Mouse (Mus musculus): ENCODE data around the gene Srp68.
"Not testable (repeated sequence)": the region's sequence is repeated elsewhere in the genome, so short reads cannot be mapped to it uniquely, and the experiment has no call there.

Srp68 gene

GRCm38 (mm10) chr11:116282912-116283521, 9.0 kb upstream of the Srp68 start:
- DNase-seq (ENCODE audit: low read depth, low spot score), result no peak

DNA sequence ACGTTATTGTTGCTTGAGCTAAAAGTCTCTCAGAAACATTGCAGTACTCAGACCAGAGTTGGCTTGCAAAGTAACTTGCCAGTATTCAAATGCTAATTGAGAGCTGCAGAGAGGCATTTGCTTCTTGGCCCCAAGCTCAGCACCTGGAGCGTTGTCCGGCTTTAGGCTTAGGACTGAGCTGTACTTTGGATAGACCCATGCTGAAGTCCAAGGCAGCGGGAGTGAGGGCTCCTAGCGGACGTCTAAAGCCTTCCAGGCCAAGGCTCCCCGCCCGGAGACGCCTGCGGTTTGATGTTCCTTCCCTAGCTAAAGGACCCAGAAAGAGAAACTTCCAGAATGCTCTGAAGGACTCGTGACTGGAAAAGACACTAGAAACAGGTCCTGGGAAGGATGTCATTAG, 8.1 kb upstream of the Srp68 start:
- DNase-seq (ENCODE audit: low read depth, low spot score), result no peak

DNA sequence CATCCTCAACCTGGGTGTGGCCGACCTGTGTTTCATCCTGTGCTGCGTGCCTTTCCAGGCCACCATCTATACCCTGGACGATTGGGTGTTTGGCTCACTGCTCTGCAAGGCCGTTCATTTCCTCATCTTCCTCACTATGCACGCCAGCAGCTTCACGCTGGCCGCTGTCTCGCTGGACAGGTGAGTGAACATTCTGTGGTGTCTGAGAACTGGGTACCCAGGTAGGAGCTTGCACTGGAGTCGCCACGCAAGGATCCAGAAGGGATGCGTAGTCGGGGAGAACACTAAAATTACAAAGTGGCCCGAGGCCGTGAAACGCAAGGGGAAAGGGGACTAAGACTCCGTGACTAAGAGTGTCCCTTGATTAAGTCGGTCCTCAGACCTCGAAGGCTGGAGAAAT, 7.7 kb upstream of the Srp68 start:
- no peak for DNase-seq (ENCODE audit: low read depth, low spot score)

GRCm38 (mm10) chr11:116280751-116281663, 7.0 kb upstream of the Srp68 start, which contains the start of gene Galr2:
Galr2 (plus strand) TSS chr11:116280939.
- DNase-seq (ENCODE audit: low read depth, low spot score), result no peak

DNA sequence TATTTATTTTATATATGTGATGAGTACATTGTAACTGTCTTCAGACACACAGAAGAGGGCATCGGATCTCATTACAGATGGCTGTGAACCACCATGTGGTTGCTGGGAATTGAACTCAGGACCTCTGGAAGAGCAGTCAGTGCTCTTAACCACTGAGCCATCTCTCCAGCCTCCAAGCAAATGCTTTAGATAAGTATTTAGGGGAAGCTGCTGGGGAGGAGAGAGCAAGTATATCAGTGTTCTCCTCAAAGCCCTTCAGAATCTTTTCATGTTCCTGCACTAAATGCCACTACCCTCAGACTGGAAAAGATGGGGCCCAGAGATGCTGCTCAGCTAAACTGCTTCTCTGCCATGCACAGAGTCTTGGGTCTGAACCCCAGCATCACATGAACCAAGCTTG, 3.2 kb upstream of the Srp68 start:
- DNase-seq (ENCODE audit: low read depth, low spot score), result not testable (repeated sequence)

GRCm38 (mm10) chr11:116273469-116274044, 460 bp downstream of the Srp68 start:
- DNase-seq (ENCODE audit: low read depth, low spot score), result no peak

GRCm38 (mm10) chr11:116272589-116273468, 1.2 kb downstream of the Srp68 start:
- DNase-seq (ENCODE audit: low read depth, low spot score), result no peak

GRCm38 (mm10) chr11:116269560-116269959, 4.5 kb downstream of the Srp68 start:
- no peak for DNase-seq (ENCODE audit: low read depth, low spot score)

GRCm38 (mm10) chr11:116268313-116268712, 5.7 kb downstream of the Srp68 start:
- DNase-seq (ENCODE audit: low read depth, low spot score), result no peak

DNA sequence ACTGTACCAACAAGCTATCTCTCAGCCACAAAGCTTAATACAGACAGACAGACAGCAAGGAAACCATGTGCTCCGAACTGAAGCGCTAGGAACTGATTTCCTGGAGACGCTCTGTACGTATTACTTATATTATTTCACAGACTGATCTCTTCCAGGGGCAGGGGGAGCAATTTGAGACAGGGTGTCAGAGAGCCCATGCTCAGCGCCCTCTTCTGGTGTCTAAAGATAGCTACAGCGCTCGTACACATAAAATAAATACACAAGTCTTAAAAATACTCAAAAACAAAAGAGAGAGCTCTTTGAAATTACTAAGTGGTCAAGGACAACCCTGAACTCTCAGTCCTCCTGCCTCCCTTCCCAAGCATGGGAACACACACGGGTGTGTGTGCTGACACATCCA, 6.4 kb downstream of the Srp68 start:
- no peak for DNase-seq (ENCODE audit: low read depth, low spot score)

DNA sequence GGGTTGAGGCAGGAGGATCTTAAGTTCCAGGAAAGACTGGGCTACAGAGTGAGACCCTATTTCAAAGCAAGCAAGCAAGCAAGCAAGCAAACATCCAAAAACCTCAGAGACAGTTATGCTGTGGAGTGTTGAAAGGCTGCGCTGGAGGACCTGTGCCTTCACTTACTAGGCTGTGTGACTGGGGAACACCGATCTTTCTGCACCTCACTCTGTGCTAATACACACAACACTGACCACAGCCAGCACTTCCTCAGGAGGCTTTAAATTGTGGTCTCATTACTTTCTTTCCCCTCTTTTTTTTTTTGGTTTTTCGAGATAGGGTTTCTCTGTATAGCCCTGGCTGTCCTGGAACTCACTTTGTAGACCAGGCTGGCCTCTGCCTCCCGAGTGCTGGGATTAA, 8.2 kb downstream of the Srp68 start:
- no peak for DNase-seq (ENCODE audit: low read depth, low spot score)

GRCm38 (mm10) chr11:116265352-116265751, 8.7 kb downstream of the Srp68 start:
- no peak for DNase-seq (ENCODE audit: low read depth, low spot score)

- DNase-seq (ENCODE audit: low read depth, low spot score), result no peak
Measured at GRCm38 (mm10) chr11:116260259-116260658, 13.8 kb downstream of the Srp68 start.

- no peak for DNase-seq (ENCODE audit: low read depth, low spot score)
Measured at GRCm38 (mm10) chr11:116259461-116259860, 14.6 kb downstream of the Srp68 start.

GRCm38 (mm10) chr11:116255982-116256675, 17.9 kb downstream of the Srp68 start:
- no peak for DNase-seq (ENCODE audit: low read depth, low spot score)

- DNase-seq (ENCODE audit: low read depth, low spot score), result no peak
Measured at GRCm38 (mm10) chr11:116255090-116255981, 18.7 kb downstream of the Srp68 start.

DNA sequence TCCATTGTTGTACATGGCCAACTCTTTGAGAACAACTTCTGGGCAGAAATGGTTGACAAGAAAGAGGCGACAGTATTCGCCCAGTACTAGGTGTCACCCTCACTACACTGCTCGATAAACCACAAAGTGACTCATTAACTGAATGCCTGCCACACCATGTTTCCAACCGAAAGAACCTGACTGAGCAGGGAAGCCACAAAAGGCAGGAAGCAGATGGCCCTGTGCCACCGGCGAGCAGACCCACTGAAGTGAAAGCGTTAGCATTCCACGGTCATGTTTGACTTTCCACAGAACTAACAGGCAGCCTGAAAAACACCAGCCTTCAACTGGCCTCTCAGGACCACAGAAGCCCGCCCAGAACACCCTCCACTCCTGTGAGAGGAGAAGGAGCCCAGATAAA, 19.4 kb downstream of the Srp68 start:
- no peak for DNase-seq (ENCODE audit: low read depth, low spot score)

DNA sequence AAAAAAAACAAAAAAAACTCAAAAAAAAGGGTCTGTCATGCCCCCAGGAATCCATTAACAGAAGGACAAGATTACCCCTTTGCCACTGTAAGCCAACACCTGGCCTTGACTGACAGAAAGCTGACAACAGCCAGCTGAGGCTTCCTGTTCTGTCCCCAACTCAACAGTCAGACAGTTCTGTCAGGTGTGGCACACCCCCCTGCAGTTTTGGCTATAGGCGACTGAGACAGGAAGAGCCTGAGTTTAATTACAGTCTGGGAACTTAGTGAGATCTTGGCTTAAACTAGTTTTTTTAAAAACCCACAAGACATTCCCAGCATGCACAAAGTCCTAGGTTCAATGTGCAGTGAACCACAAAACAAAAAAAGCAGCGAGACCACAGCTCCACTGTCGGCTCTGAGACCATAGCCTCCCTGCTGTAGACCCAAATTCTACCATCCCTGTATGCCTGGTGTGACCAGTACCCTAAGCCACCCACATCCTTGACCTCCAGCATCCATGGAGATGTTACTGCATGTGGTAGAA, 20.9 kb downstream of the Srp68 start:
- no peak for DNase-seq (ENCODE audit: low read depth, low spot score)

- DNase-seq (ENCODE audit: low read depth, low spot score), result no peak
Measured at GRCm38 (mm10) chr11:116250898-116251297, 23.1 kb downstream of the Srp68 start.
